Comparison of ENCODE assay signal across 8 mouse cellular contexts in genomic region chr5:151315804-151316597, GRCm38 (mm10).
A peak's percentile ranks its signal among the peaks of the same experiment; 100 is the strongest.
DNase-seq lines count a peak whose midpoint lies in the region; ATAC-seq lines count a peak whose summit lies in the region.

No protein-coding gene starts in this region.

- H3K27ac ChIP-seq in embryonic facial prominence, embryonic 11.5 days (replicated peaks; ENCODE audit: low read depth, low read length): no peak overlapping the region
- no peak overlapping the region for H3K27ac ChIP-seq in embryonic facial prominence, embryonic 10.5 days (replicated peaks)

- no peaks in the 10 kb centered on the region for H3K36me3 ChIP-seq in embryonic facial prominence, embryonic 11.5 days (replicated peaks; ENCODE audit: control insufficient read depth, insufficient read depth, low read depth, low read length)
- H3K36me3 ChIP-seq in embryonic facial prominence, embryonic 10.5 days (replicated peaks): no peaks in the 10 kb centered on the region

- no peak overlapping the region for H3K9ac ChIP-seq in embryonic facial prominence, embryonic 11.5 days (replicated peaks; ENCODE audit: low read length)

- H3K27me3 ChIP-seq in embryonic facial prominence, embryonic 11.5 days (ENCODE audit: control insufficient read depth, insufficient read depth, low read length): no peaks in the 10 kb centered on the region
- H3K27me3 ChIP-seq in embryonic facial prominence, embryonic 10.5 days (replicated peaks; ENCODE audit: low read depth, poor library complexity, severe bottlenecking): no peaks in the 10 kb centered on the region

- H3K9me3 ChIP-seq in embryonic facial prominence, embryonic 11.5 days (replicated peaks; ENCODE audit: control insufficient read depth, low read length): no peaks in the 10 kb centered on the region
- H3K9me3 ChIP-seq in embryonic facial prominence, embryonic 10.5 days: no peaks in the 10 kb centered on the region

- no peak overlapping the region for H3K4me2 ChIP-seq in embryonic facial prominence, embryonic 11.5 days (ENCODE audit: low read depth, low read length)

- intact Hi-C loops in left cerebral cortex, postnatal 25 days (cut with DNase I): no loop called here

- no peak overlapping the region for H3K4me3 ChIP-seq in embryonic facial prominence, embryonic 11.5 days (ENCODE audit: low read depth, low read length)
- H3K4me3 ChIP-seq in embryonic facial prominence, embryonic 10.5 days: no peak overlapping the region

- 79% methylated on average over 10 of the region's 10 CpGs for WGBS in embryonic facial prominence, embryonic 11.5 days
- WGBS in embryonic facial prominence, embryonic 10.5 days: 83% methylated on average over 10 of the region's 10 CpGs

- DNase-seq in embryonic facial prominence, embryonic 11.5 days (ENCODE audit: low spot score): peak; percentile 18
- DNase-seq in embryonic facial prominence, embryonic 10.5 days (ENCODE audit: low spot score): no peak
- peak; percentile 16 to 26 for DNase-seq in right cerebral cortex, adult 2 months (ENCODE audit: low spot score in 2 of 2)
- DNase-seq in right cerebral cortex, postnatal 25 days: no peak
- DNase-seq in left cerebral cortex, postnatal 25 days (ENCODE audit: low spot score in 2 of 2): peak; percentile 23 to 33
- DNase-seq in cerebellum, adult 18-20 months: no peak
- no peak for DNase-seq in thymus, postnatal 25 days

- no peak for ATAC-seq in embryonic facial prominence, embryonic 11.5 days (replicated peaks; ENCODE audit: insufficient number of reproducible peaks, low FRiP score, low TSS enrichment, low read depth)
- ATAC-seq in erythroblast, adult 5-6 weeks (replicated peaks; ENCODE audit: low FRiP score, poor library complexity, severe bottlenecking): no peak

- no peaks in the 10 kb centered on the region for H3K4me1 ChIP-seq in embryonic facial prominence, embryonic 11.5 days (ENCODE audit: control insufficient read depth, insufficient read depth, low read length)
- H3K4me1 ChIP-seq in embryonic facial prominence, embryonic 10.5 days: no peaks in the 10 kb centered on the region

Comparison
In these comparisons a context has a peak if more than half of its experiments do, and no peak if none do; other contexts are left out.
1. DNase-seq: peak in embryonic facial prominence, embryonic 11.5 days (single experiment), right cerebral cortex, adult 2 months (2 of 2) and left cerebral cortex, postnatal 25 days (2 of 2); none in embryonic facial prominence, embryonic 10.5 days (single experiment), right cerebral cortex, postnatal 25 days (single experiment), cerebellum, adult 18-20 months (0 of 2) and thymus, postnatal 25 days (single experiment).